Mouse (Mus musculus) neutrophil, adult 5-6 weeks (primary cell): Measurements from ENCODE around the gene Pnpla7. TPM values are rescaled to one million over a fixed set of nuclear protein-coding genes. Genes with fewer than 3 reads are reported as not detected.

Experiments used
- ATAC-seq: fragments of 151-379, 151-347 bp; 2 replicates; pipeline ENCODE4 v1.8.0; 2017; ENCODE audit warnings: mild to moderate bottlenecking, moderate TSS enrichment; ENCODE audit not compliant: insufficient number of reproducible peaks, poor library complexity, low FRiP score, severe bottlenecking; ENCODE audit errors: extremely low read depth
- total RNA-seq: library from RNA; stranded (forward); fragments of 200-1000 nt; gene quantifications from 2 replicates; pipeline ENCODE4 v1.2.3, GENCODE M21; 2017

Gene Pnpla7
- total RNA-seq, 1 experiment from 2014 or later: 205 TPM

DNA sequence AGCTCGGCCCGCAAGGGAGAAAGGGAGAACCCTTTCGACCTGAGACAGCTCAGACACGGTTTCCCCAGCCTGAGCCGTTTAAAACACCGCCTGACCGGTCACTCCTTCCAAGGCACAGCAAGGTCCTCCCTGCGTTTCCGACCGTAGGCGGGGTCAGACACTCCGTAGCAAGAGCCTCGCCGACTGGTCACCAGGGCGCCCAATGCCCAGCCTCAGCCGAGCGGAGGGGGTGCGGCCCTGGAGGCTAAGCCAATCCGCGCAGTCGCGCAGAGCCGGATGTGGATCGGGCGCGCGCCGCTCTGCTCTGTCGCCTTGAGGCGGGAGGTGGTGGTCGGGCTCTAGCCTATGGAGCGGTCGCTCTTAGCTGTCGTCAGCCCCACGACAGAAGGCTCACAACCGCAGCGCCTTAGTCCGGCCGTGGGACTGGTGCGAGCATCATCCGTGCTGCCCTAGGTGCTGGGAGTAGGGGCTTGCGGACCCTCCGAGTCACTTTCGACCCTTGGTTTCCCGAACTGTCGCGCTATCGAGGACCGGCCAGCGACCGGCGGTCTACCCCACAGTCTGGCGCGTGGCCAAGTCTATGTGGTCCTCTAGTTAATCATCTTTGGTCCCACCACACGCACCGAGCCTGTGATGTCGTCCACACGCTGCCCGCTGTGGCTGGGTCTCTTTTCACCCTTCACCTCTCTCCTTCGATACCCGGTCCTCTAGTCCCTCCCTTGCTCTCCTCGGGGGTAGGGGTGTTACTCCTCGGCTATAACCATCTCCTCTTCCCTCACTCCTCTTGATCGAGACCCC lies 728 bp upstream of the Pnpla7 start, which contains the start of gene Mrpl41:
Gene Mrpl41, minus strand, starts transcription at position 193 of the 798 bp plus-strand sequence.
- peak; percentile 83 for ATAC-seq

GRCm38 (mm10) chr2:24976960-24977359 lies 1.1 kb downstream of the Pnpla7 start:
- peak; percentile 42 for ATAC-seq

- ATAC-seq: no peak
Measured at GRCm38 (mm10) chr2:24987762-24988161, 11.9 kb downstream of the Pnpla7 start.

- ATAC-seq: no peak
Measured at GRCm38 (mm10) chr2:24995332-24995731, 19.5 kb downstream of the Pnpla7 start.

GRCm38 (mm10) chr2:24996471-24996870 lies 20.6 kb downstream of the Pnpla7 start:
- no peak for ATAC-seq

GRCm38 (mm10) chr2:25000544-25001235 lies 24.9 kb downstream of the Pnpla7 start:
- ATAC-seq: no peak

- ATAC-seq: no peak
Measured at GRCm38 (mm10) chr2:25003946-25004786, 28.3 kb downstream of the Pnpla7 start.

GRCm38 (mm10) chr2:25006767-25007166 lies 30.9 kb downstream of the Pnpla7 start:
- no peak for ATAC-seq

DNA sequence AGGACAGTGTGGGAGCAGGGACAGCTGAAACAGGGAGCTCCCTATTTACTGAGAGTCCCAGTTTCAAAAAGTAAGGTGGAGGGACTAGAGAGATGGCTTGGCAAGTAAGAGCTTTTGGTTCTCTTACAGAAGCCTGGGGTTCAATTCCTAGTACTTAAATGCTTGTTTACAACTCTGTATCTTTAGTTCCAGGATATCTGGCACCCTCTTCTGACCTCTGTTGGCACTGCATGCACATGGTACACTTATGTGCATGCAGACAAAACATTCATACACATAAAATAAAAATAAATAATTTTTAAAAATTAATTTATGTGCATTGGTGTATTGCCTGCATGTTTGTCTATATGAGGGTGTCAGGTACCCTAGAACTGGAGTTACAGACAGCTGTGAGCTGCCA lies 32.4 kb downstream of the Pnpla7 start:
- no peak for ATAC-seq

DNA sequence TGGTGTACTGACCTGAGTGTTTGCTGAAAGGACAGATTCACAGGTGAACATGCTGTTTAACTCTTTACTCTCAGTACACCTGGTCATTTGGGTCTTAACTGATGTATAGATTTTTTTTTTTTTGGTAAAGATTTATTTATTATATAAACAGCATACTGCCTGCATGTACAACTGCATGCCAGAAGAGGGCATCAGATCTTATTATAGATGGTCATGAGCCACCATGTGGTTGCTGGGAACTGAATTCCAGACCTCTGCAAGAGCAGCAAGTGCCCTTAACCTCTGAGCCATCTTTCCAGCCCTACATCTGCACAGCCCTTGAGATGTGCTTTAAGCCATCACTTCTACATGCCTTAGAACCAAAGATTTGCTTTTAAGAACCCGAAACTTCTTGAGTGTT lies 46.8 kb downstream of the Pnpla7 start:
- ATAC-seq: no peak

- ATAC-seq: no peak
Measured at GRCm38 (mm10) chr2:25025109-25025508, 49.3 kb downstream of the Pnpla7 start.

DNA sequence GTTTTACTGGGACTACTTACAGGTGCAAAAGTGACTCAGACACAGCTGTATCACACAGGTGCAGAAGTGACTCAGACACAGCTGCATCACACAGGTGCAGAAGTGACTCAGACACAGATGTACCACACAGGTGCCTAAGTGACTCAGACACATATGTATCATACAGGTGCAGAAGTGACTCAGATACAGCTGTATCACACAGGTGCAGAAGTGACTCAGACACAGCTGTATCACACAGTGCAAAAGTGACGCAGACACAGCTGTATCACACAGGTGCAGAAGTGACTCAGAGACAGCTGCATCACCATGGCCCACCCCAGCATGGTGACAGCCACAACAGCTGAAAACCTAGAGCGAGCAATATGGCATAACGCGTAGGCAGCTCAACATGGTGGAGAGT lies 59.2 kb downstream of the Pnpla7 start:
- ATAC-seq: no peak

DNA sequence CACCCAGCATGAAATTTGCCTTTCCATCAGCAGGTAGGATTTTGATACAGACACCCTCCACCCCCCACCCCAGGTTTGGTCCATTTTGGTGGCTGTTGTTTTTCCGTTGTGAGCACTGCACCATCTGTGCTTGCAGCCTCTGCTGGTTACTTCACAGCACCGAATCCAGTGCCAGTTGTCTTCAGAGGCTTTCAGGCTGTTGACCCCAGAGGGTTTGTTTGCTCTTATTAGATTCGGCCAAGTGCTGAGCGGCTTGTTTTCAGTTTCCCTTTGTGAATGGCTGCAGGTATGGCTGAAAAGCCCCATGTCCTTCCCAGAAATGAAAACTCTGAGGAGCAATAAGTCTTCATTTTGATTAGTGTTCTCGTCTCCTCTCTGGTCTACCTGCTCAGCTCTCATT lies 64.3 kb downstream of the Pnpla7 start:
- ATAC-seq: no peak

GRCm38 (mm10) chr2:25050921-25051320 lies 75.1 kb downstream of the Pnpla7 start:
- ATAC-seq: no peak

DNA sequence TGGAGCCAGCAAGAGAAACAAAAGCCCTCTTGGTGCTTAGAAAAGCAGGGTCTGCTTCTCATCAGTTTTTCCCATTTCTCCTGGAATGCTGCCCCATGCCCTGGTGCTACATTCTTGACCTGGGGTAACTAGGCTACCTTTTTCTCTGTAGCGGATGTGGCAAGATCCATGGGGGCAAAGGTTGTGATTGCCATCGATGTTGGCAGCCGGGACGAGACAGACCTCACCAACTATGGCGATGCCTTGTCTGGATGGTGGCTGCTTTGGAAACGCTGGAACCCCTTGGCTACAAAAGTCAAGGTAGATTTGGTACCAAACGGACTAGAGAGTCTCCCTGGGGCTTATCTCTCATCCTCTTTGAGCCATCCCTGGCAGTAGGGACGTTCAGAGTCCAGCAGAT lies 75.6 kb downstream of the Pnpla7 start:
- no peak for ATAC-seq

GRCm38 (mm10) chr2:25053101-25053500 lies 77.3 kb downstream of the Pnpla7 start:
- ATAC-seq: no peak

GRCm38 (mm10) chr2:25054221-25055067 lies 78.6 kb downstream of the Pnpla7 start, which contains the start of gene Nsmf:
Nsmf (plus strand) TSS chr2:25054355.
- peak; percentile 47 for ATAC-seq

DNA sequence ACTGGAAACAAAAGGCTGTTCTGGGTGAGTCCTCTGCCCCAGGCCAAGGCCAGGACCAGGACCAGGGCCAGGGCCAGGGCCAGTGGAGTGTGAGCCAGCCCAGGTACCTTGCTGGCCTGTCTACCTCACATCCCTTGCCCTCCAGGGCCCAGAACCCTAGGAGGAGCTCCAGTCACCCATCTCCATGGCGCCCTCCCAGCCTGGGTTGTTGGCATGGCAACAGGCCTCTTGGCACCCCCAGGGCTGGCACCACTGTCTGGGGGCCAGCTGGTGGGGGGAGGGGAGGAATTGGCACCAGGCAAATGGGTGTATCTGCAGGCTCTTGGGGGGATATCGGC lies 79.2 kb downstream of the Pnpla7 start:
- no peak for ATAC-seq
